Mouse (Mus musculus): ENCODE measurements at regions not wholly inside any gene's neighbourhood (a gene's known extent, or its start where the extent isn't known, plus 50 kb on each side); places are given as distances from the start of the nearest gene placed in this dataset.
A peak's percentile ranks its signal among the peaks of the same experiment; 100 is the strongest.

DNA sequence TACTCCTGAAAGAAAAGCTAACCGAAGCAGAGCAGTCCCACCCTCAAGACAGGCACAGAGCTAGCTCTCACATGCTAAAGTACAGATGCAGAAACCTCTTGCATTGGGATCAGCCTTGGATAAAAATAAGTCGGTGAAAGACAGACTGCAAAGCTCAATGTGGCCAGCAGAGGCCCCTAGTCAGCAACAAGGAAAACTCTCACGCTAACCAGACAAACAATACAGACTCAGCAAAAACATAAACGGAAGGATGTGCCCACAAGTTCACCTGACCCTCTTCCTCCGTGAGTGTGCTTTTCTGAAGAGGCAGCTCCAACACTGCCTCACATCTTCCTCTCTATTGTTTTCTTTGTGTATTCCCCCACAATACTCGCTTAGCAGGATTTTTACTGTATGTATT lies 77.8 kb downstream of the Rpia start:
- WGBS = 13% methylated on average over 6 of the region's 6 CpGs
- H3K36me3 ChIP-seq = no peaks in the 10 kb centered on the region
- ATAC-seq (ENCODE audit: extremely low read depth, insufficient number of reproducible peaks, low FRiP score, low TSS enrichment) = no peak
- peak overlapping the region; percentile 13; the same call in 1 of the 2 replicates for H3K4me3 ChIP-seq
- H3K9ac ChIP-seq = peak overlapping the region; percentile 56
- peak overlapping the region; percentile 61 for H3K4me2 ChIP-seq
- H3K27me3 ChIP-seq (replicated peaks) = no peaks in the 10 kb centered on the region
- H3K27ac ChIP-seq (replicated peaks) = no peak overlapping the region
- no peaks in the 10 kb centered on the region for H3K9me3 ChIP-seq
- H3K4me1 ChIP-seq = peaks cover 6% of the 10 kb centered on the region

DNA sequence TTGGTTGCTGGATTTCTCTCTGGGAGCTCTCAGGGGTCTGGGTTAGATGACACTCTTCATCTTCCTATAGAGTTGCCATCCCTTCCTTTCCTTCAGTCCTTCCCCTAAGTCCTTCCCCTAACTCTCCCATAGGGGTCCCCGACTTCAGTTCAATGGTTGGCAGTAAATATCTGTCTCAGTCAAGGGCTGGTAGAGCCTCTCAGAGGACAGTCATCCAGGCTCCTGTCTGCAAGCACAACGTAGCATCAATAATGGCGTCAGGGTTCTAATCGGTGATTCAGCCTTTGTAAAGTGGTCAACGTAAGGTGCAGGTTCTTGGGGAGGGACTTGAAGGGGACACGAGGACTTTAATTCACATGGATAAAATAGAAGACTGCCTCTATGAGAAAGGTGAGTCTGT lies 78.4 kb downstream of the Rpia start:
- H3K36me3 ChIP-seq = no peaks in the 10 kb centered on the region
- H3K4me2 ChIP-seq = no peak overlapping the region
- ATAC-seq (ENCODE audit: extremely low read depth, insufficient number of reproducible peaks, low FRiP score, low TSS enrichment) = no peak; the same call in 1 of the 2 replicates
- peaks cover 9% of the 10 kb centered on the region for H3K4me1 ChIP-seq
- H3K9ac ChIP-seq = no peak overlapping the region
- no peak overlapping the region for H3K27ac ChIP-seq (replicated peaks)
- no peaks in the 10 kb centered on the region for H3K9me3 ChIP-seq
- WGBS = 67% methylated on average over 6 of the region's 6 CpGs
- H3K4me3 ChIP-seq = no peak overlapping the region
- H3K27me3 ChIP-seq (replicated peaks) = no peaks in the 10 kb centered on the region

DNA sequence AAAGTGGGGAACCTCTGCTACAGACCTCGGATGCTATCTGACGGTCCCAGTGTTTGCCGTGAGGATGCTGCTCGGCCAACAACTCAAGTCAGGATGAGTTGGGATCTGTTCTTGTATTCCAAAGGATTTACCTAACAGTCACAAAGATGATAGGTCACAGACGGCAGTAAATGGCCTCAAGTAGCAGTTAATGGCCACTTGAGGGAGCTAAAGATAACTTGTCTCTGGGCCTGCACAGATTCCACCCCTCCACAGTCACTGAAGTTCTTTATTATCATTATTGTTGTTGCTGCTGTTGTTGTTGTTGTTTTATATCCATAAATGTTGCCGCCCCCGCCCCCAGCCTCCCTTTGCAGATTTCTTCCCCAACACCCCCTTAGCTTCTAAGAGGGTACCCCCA lies 78.9 kb downstream of the Rpia start:
- WGBS = 25% methylated on average over 7 of the region's 7 CpGs
- Histone ChIP-seq H3K36me3 (no peaks in the 10 kb centered on the region), H3K4me1 (peaks cover 9% of the 10 kb centered on the region), H3K9me3 (no peaks in the 10 kb centered on the region), H3K9ac (no peak overlapping the region), H3K4me3 (no peak overlapping the region), H3K27me3 (replicated peaks) (no peaks in the 10 kb centered on the region), H3K4me2 (no peak overlapping the region), H3K27ac (replicated peaks) (no peak overlapping the region)
- no peak for ATAC-seq (ENCODE audit: extremely low read depth, insufficient number of reproducible peaks, low FRiP score, low TSS enrichment)

DNA sequence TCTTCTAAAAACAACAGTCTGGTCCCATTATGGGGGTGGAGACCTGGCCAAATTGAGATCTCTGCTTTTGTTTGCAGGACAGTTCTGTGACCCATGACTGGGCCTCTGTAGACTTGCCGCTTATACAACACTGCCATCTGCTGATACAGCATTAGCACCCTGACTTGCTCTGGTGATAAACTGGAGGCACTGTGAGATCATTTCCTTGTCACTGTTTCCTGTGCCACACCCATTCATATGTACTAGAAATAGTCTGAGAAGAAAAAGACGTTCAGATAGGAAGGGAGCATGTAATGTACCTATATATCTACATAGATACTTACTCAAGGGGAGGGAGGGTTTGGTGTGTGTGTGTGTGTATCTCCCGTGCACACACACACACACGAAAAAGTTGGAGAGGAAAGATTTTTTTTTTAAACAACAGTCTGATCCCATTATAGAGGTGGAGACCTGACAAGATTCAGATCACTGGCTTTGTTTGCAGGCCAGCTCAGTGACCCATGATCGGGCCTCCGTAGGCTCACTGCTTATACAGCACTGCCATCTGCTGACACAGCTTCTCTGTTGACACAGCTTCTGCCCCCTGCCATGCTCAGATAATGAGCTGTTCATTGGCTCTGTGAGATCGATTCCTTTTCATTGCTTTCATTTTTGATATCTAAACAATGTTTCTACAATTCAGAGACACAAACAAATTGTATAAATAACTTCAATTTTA lies 82.5 kb downstream of the Rpia start:
- no peaks in the 10 kb centered on the region for H3K27me3 ChIP-seq (replicated peaks)
- H3K4me2 ChIP-seq = peak overlapping the region; percentile 54
- 13% methylated on average over 7 of the region's 7 CpGs for WGBS
- no peak overlapping the region for H3K27ac ChIP-seq (replicated peaks)
- no peak overlapping the region for H3K4me3 ChIP-seq
- ATAC-seq (ENCODE audit: extremely low read depth, insufficient number of reproducible peaks, low FRiP score, low TSS enrichment) = peak; percentile 31; the same call in 1 of the 2 replicates
- peaks cover 9% of the 10 kb centered on the region for H3K4me1 ChIP-seq
- H3K9ac ChIP-seq = no peak overlapping the region
- no peaks in the 10 kb centered on the region for H3K36me3 ChIP-seq
- no peaks in the 10 kb centered on the region for H3K9me3 ChIP-seq

DNA sequence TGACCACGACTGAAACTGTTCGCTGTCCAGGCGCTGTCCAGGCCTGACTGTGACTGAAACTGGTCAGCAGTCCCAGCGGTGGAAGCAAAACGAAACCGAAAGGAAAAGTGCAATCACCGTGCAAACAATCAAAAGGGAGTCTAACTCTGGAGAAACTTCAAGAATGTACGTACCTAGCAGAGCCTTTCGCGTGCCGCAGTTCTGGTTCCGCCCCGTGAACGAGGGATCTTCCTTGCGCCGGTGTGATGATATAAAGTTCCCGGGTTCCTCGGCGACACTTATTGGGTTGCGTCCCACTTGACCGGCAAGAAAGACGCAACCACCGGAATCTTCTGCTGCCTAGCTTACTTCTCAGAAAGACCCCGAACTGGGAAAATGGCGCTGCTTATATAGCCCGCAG lies 96.4 kb downstream of the Rpia start:
- 0 out of 2 replicates have a peak, but pooled peaks cover 7% of the 10 kb centered on the region for H3K9me3 ChIP-seq
- ATAC-seq (ENCODE audit: extremely low read depth, insufficient number of reproducible peaks, low FRiP score, low TSS enrichment) = no peak
- 92% methylated on average over 26 of the region's 26 CpGs for WGBS

More for the DNA sequence above, 96.4 kb downstream of the Rpia start:
- Histone ChIP-seq H3K36me3 (no peaks in the 10 kb centered on the region), H3K4me3 (no peak overlapping the region), H3K9ac (no peak overlapping the region), H3K27ac (replicated peaks) (no peak overlapping the region), H3K4me1 (no peaks in the 10 kb centered on the region), H3K27me3 (replicated peaks) (no peaks in the 10 kb centered on the region), H3K4me2 (no peak overlapping the region)
